Mouse (Mus musculus) neural tube, embryonic 12.5 days (tissue): Measurements from ENCODE around the gene Idh3g. TPM values are rescaled to one million over a fixed set of nuclear protein-coding genes. Genes with fewer than 3 reads are reported as not detected.
"Not testable (repeated sequence)": the region's sequence is repeated elsewhere in the genome, so short reads cannot be mapped to it uniquely, and the experiment has no call there.

Source experiments
- ATAC-seq: fragments of 200-750 bp; cut with Nextera tagmentation; 2 replicates; pipeline ENCODE4 v1.8.0; 2017; ENCODE audit warnings: low read depth, mild to moderate bottlenecking, moderate TSS enrichment, moderate library complexity; ENCODE audit not compliant: low FRiP score
- H3K27ac ChIP-seq: fragments of 300-500 bp; sonication (generic); 2 replicates; pipeline ENCODE4 v1.5.1; 2016
- H3K27me3 ChIP-seq: fragments of 300-500 bp; sonication (generic); replicated peaks from 2 replicates; pipeline ENCODE4 v1.6.1; 2016; ENCODE audit warnings: mild to moderate bottlenecking
- H3K36me3 ChIP-seq: fragments of 300-500 bp; sonication (generic); 2 replicates; pipeline ENCODE4 v1.6.1; 2016; ENCODE audit warnings: mild to moderate bottlenecking
- H3K4me1 ChIP-seq: fragments of 300-500 bp; sonication (generic); 2 replicates; pipeline ENCODE4 v1.6.1; 2016
- H3K4me2 ChIP-seq: fragments of 300-500 bp; sonication (generic); replicated peaks from 2 replicates; pipeline ENCODE4 v1.6.1; 2016; ENCODE audit warnings: mild to moderate bottlenecking
- H3K4me3 ChIP-seq: fragments of 300-500 bp; sonication (generic); 2 replicates; pipeline ENCODE4 v1.5.1; 2016
- H3K9ac ChIP-seq: fragments of 300-500 bp; sonication (generic); 2 replicates; pipeline ENCODE4 v1.6.1; 2016; ENCODE audit warnings: mild to moderate bottlenecking
- H3K9me3 ChIP-seq: fragments of 300-500 bp; sonication (generic); 2 replicates; pipeline ENCODE4 v1.6.1; 2016; ENCODE audit warnings: mild to moderate bottlenecking
- WGBS: fragments of 180-500 bp; shearing (Covaris S2); methylation state at CpG from one replicate; pipeline ENCODE4 v1.1.7; 2016; 5-methylcytosine and 5-hydroxymethylcytosine counted together
- polyA plus RNA-seq: library from polyadenylated mRNA; unstranded; fragments of >200 nt; fragmentation: Nextera tagmentation; extraction: Ambion mirVana; gene quantifications from 2 replicates; pipeline ENCODE4 v1.2.1, GENCODE M21; 2016

The Idh3g gene
- polyA plus RNA-seq, 1 experiment from 2014 or later: 181 TPM

DNA sequence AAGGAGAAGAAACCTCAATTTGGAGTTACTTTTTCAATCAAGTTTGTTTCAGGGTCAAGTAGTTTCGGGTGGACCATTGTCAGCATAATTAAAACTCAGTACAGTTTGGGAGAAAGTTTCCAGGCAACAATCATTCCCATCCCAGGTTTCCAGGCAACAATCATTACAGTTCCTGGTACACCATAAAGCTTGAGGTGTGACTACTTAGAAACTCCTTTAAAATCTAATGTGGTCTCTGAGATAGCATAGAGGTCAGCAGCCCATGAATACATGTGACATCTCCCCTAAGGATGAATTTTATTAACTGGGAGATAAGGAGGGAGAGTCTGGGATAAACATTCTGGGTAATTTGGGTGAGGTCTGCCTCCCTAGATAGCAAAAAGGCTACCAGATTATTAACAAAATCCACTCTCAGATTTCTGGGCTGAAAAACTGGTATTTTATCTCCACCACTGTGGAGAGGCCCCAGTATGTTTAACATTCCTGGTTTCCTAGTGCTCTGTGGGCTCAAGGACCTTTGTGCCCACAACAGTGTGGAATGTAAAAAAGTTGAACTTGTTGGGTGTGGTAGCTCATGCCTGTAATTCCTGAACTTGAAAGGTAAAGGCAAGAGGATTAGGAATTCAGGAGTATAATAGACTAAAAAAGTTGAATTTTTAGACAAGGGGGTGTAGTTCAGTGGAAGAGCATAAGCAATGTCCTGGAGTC, 41.8 kb downstream of the Idh3g start:
- H3K4me2 ChIP-seq: no peak overlapping the region
- no peak for ATAC-seq
- no peak overlapping the region for H3K27ac ChIP-seq
- H3K4me1 ChIP-seq: no peaks in the 10 kb centered on the region
- WGBS: 75% methylated on average over 1 of the region's 1 CpGs
- H3K9me3 ChIP-seq: no peaks in the 10 kb centered on the region
- no peaks in the 10 kb centered on the region for H3K27me3 ChIP-seq
- no peak overlapping the region for H3K4me3 ChIP-seq
- no peak overlapping the region for H3K9ac ChIP-seq
- H3K36me3 ChIP-seq: no peaks in the 10 kb centered on the region

DNA sequence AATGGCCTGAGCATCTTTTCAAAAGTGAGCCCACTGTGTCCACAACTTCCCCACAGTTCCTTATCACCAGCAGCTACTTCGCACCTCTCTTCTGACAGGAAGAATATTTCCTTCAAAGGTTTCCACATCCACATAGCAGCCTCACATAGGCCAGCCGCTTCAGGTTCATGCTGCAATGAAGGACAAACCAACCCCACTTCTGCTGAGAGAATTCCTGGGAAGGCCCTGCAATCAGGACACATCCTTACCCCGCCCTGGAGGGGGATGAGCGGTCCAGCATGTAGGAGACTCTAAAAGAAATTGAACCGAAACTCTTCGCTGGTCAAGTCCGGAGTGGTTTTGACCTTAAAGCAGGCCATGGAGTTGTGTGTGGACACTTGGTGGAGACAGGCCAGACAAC, 46.9 kb downstream of the Idh3g start:
- H3K36me3 ChIP-seq, H3K27me3 ChIP-seq, H3K4me3 ChIP-seq, H3K4me2 ChIP-seq, ATAC-seq, H3K9me3 ChIP-seq, H3K4me1 ChIP-seq, H3K9ac ChIP-seq, H3K27ac ChIP-seq: not testable (repeated sequence)
- 89% methylated on average over 7 of the region's 7 CpGs for WGBS

DNA sequence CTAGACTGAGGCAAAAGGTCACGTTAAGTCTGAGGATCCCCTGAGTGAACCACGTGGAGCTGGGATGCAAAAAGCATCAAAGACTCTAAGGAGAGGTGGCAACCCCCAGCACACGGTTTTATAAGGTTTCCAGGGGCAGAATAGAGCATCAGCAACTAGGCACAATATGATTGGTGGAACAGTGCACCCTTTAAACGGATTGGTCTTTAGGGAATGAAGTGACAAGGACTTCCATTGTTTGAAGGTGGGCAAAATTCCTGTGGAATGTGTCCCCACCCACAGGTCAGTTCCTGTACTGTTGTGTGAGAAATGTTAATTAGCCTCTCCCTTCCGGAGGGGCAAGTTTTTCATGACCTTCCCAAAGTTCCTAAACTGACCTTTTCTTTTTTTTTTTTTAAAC, 47.5 kb downstream of the Idh3g start:
- Histone ChIP-seq H3K27me3 (no peaks in the 10 kb centered on the region), H3K4me3 (no peak overlapping the region), H3K9me3 (no peaks in the 10 kb centered on the region), H3K36me3 (no peaks in the 10 kb centered on the region), H3K9ac (no peak overlapping the region), H3K27ac (no peak overlapping the region), H3K4me1 (no peaks in the 10 kb centered on the region), H3K4me2 (no peak overlapping the region)
- WGBS: 64% methylated on average over 5 of the region's 5 CpGs
- ATAC-seq: no peak

- no peak overlapping the region for H3K27ac ChIP-seq
Measured at GRCm38 (mm10) chrX:73738155-73738554, 48.5 kb downstream of the Idh3g start.

GRCm38 (mm10) chrX:73730908-73731307, 55.8 kb downstream of the Idh3g start:
- Histone ChIP-seq H3K4me2 (no peak overlapping the region), H3K27me3 (no peaks in the 10 kb centered on the region), H3K4me3 (no peak overlapping the region), H3K27ac (no peak overlapping the region), H3K36me3 (no peaks in the 10 kb centered on the region), H3K4me1 (no peaks in the 10 kb centered on the region), H3K9me3 (no peaks in the 10 kb centered on the region), H3K9ac (no peak overlapping the region)
- 63% methylated on average over 1 of the region's 1 CpGs for WGBS
- no peak for ATAC-seq

More at GRCm38 (mm10) chrX:73738155-73738554, 48.5 kb downstream of the Idh3g start:
- H3K36me3 ChIP-seq: no peaks in the 10 kb centered on the region
- no peaks in the 10 kb centered on the region for H3K4me1 ChIP-seq
- ATAC-seq: no peak
- no peak overlapping the region for H3K4me3 ChIP-seq
- no peaks in the 10 kb centered on the region for H3K9me3 ChIP-seq
- 46% methylated on average over 1 of the region's 1 CpGs for WGBS
- no peaks in the 10 kb centered on the region for H3K27me3 ChIP-seq
- H3K9ac ChIP-seq: no peak overlapping the region
- no peak overlapping the region for H3K4me2 ChIP-seq

Other genes with a start within 250 kb of the Idh3g start
- 5.2 and 6.4 TPM in 2 replicates for gene Dusp9, start 147.5 kb downstream of the Idh3g start, polyA plus RNA-seq
- 35.2 and 37.8 TPM in 2 replicates for gene Pnck, start 126.8 kb downstream of the Idh3g start, polyA plus RNA-seq
- gene Slc6a8, start 113.7 kb downstream of the Idh3g start, polyA plus RNA-seq: 6.7 and 7.9 TPM in 2 replicates
- gene Bcap31, start 70.7 kb downstream of the Idh3g start, polyA plus RNA-seq: 124 and 129 TPM in 2 replicates
- gene Abcd1, start 70.3 kb downstream of the Idh3g start, polyA plus RNA-seq: 11.5 and 12.0 TPM in 2 replicates
- 0.37 and 0.57 TPM in 2 replicates for gene Plxnb3, start 29.8 kb downstream of the Idh3g start, polyA plus RNA-seq
- gene Srpk3, start 12.5 kb downstream of the Idh3g start, polyA plus RNA-seq: 5.2 and 7.0 TPM in 2 replicates
- 121 and 128 TPM in 2 replicates for gene Ssr4, start 131 bp upstream of the Idh3g start, polyA plus RNA-seq
- gene Pdzd4, start 38.1 kb upstream of the Idh3g start, polyA plus RNA-seq: 2.7 and 3.1 TPM in 2 replicates
- 0.08 TPM in 1 of 2 replicates, not detected in the other for gene Avpr2, start 105.2 kb upstream of the Idh3g start, polyA plus RNA-seq
- 46.2 and 67.5 TPM in 2 replicates for gene L1cam, start 109.2 kb upstream of the Idh3g start, polyA plus RNA-seq
- gene Arhgap4, start 135.0 kb upstream of the Idh3g start, polyA plus RNA-seq: 2.4 and 3.1 TPM in 2 replicates
- gene Naa10, start 135.0 kb upstream of the Idh3g start, polyA plus RNA-seq: 112 and 114 TPM in 2 replicates
- gene Renbp, start 144.0 kb upstream of the Idh3g start, polyA plus RNA-seq: 16.9 and 17.6 TPM in 2 replicates
- gene Hcfc1, start 179.5 kb upstream of the Idh3g start, polyA plus RNA-seq: 66.0 and 67.8 TPM in 2 replicates
- 48.2 and 51.2 TPM in 2 replicates for gene Irak1, start 237.0 kb upstream of the Idh3g start, polyA plus RNA-seq